Mouse (Mus musculus): Measurements from ENCODE around the gene Wdr93. TPM values are rescaled to one million over a fixed set of nuclear protein-coding genes. Genes with fewer than 3 reads are reported as not detected.

The Wdr93 gene
- polyA plus RNA-seq, 1 experiment from 2014 or later: not detected

GRCm38 (mm10) chr7:79727091-79727490 lies 15.9 kb upstream of the Wdr93 start:
- Histone ChIP-seq H3K4me3 (ENCODE audit: low read depth, low read length) (no peak overlapping the region), H3K9ac (ENCODE audit: low read depth, low read length) (no peak overlapping the region), H3K4me2 (no peak overlapping the region), H3K27ac (ENCODE audit: low read depth, low read length) (no peak overlapping the region), H3K27me3 (replicated peaks; ENCODE audit: control insufficient read depth, insufficient read depth, low read length) (peaks cover 22% of the 10 kb centered on the region), H3K9me3 (ENCODE audit: control insufficient read depth, low read length) (no peaks in the 10 kb centered on the region), H3K4me1 (replicated peaks; ENCODE audit: control insufficient read depth, insufficient read depth, low read length) (no peaks in the 10 kb centered on the region), H3K36me3 (ENCODE audit: control insufficient read depth, insufficient read depth, low read length) (no peaks in the 10 kb centered on the region)
- DNase-seq (ENCODE audit: low spot score): no peak
- WGBS: 21% methylated on average over 2 of the region's 2 CpGs
- peak; percentile 62; the same call in 1 of the 2 replicates for ATAC-seq (replicated peaks; ENCODE audit: low FRiP score)

GRCm38 (mm10) chr7:79728219-79728618 lies 14.7 kb upstream of the Wdr93 start:
- Histone ChIP-seq H3K4me2 (no peak overlapping the region), H3K9ac (ENCODE audit: low read depth, low read length) (no peak overlapping the region), H3K36me3 (ENCODE audit: control insufficient read depth, insufficient read depth, low read length) (no peaks in the 10 kb centered on the region), H3K27ac (ENCODE audit: low read depth, low read length) (no peak overlapping the region), H3K4me3 (ENCODE audit: low read depth, low read length) (no peak overlapping the region), H3K9me3 (ENCODE audit: control insufficient read depth, low read length) (no peaks in the 10 kb centered on the region), H3K4me1 (replicated peaks; ENCODE audit: control insufficient read depth, insufficient read depth, low read length) (no peaks in the 10 kb centered on the region), H3K27me3 (replicated peaks; ENCODE audit: control insufficient read depth, insufficient read depth, low read length) (peaks cover 13% of the 10 kb centered on the region)
- ATAC-seq (replicated peaks; ENCODE audit: low FRiP score) (no peak; the same call in 1 of the 2 replicates), DNase-seq (ENCODE audit: low spot score) (peak; percentile 64)
- 29% methylated on average over 6 of the region's 6 CpGs for WGBS

DNA sequence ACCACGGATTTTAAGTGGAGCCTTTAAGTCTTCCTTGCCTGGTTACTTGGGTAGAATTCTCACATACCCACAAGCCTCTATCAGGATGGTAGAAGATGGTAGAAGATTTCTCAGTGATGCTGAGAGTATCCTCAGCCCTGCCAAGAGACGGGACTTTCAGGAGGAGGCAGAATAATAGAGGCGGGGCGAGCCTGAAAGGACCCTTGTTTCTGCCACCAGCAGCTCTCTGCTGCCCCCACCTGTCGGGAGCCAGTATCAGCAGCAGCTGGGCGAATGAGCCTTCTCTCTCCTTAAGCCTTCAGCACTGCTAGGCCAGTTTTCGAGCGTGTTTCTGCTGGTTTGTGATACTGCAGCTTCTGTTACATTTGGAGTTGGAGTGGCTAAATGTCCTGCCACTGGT lies 13.8 kb upstream of the Wdr93 start:
- H3K27ac ChIP-seq (ENCODE audit: low read depth, low read length): no peak overlapping the region
- no peak overlapping the region for H3K4me2 ChIP-seq
- H3K9ac ChIP-seq (ENCODE audit: low read depth, low read length): no peak overlapping the region
- peaks cover 7% of the 10 kb centered on the region for H3K27me3 ChIP-seq (replicated peaks; ENCODE audit: control insufficient read depth, insufficient read depth, low read length)
- H3K9me3 ChIP-seq (ENCODE audit: control insufficient read depth, low read length): no peaks in the 10 kb centered on the region
- no peak overlapping the region for H3K4me3 ChIP-seq (ENCODE audit: low read depth, low read length)
- no peaks in the 10 kb centered on the region for H3K4me1 ChIP-seq (replicated peaks; ENCODE audit: control insufficient read depth, insufficient read depth, low read length)
- WGBS: 8% methylated on average over 8 of the region's 8 CpGs
- ATAC-seq (replicated peaks; ENCODE audit: low FRiP score): no peak
- DNase-seq (ENCODE audit: low spot score): peak; percentile 67
- no peaks in the 10 kb centered on the region for H3K36me3 ChIP-seq (ENCODE audit: control insufficient read depth, insufficient read depth, low read length)

- Histone ChIP-seq H3K27me3 (replicated peaks; ENCODE audit: control insufficient read depth, insufficient read depth, low read length) (peaks cover 7% of the 10 kb centered on the region), H3K36me3 (ENCODE audit: control insufficient read depth, insufficient read depth, low read length) (no peaks in the 10 kb centered on the region), H3K9ac (ENCODE audit: low read depth, low read length) (no peak overlapping the region), H3K4me1 (replicated peaks; ENCODE audit: control insufficient read depth, insufficient read depth, low read length) (no peaks in the 10 kb centered on the region), H3K9me3 (ENCODE audit: control insufficient read depth, low read length) (no peaks in the 10 kb centered on the region), H3K4me3 (ENCODE audit: low read depth, low read length) (no peak overlapping the region), H3K27ac (ENCODE audit: low read depth, low read length) (no peak overlapping the region), H3K4me2 (no peak overlapping the region)
- ATAC-seq (replicated peaks; ENCODE audit: low FRiP score) (no peak), DNase-seq (ENCODE audit: low spot score) (no peak)
- WGBS: 60% methylated on average over 11 of the region's 11 CpGs
Measured at GRCm38 (mm10) chr7:79729743-79730370, 13.1 kb upstream of the Wdr93 start.

- no peaks in the 10 kb centered on the region for H3K4me1 ChIP-seq (replicated peaks; ENCODE audit: control insufficient read depth, insufficient read depth, low read length)
- H3K27me3 ChIP-seq (replicated peaks; ENCODE audit: control insufficient read depth, insufficient read depth, low read length): peaks cover 3% of the 10 kb centered on the region; the same call in 1 of the 2 replicates
Measured at GRCm38 (mm10) chr7:79731438-79731837, 11.5 kb upstream of the Wdr93 start.

GRCm38 (mm10) chr7:79732622-79733021 lies 10.3 kb upstream of the Wdr93 start, which contains the start of gene Plin1:
Gene Plin1, minus strand, starts transcription at chr7:79732903.
- Histone ChIP-seq H3K4me3 (ENCODE audit: low read depth, low read length) (no peak within 1 kb of the TSS), H3K36me3 (ENCODE audit: control insufficient read depth, insufficient read depth, low read length) (no peaks in the 10 kb centered on the region), H3K9ac (ENCODE audit: low read depth, low read length) (no peak within 1 kb of the TSS), H3K4me1 (replicated peaks; ENCODE audit: control insufficient read depth, insufficient read depth, low read length) (no peaks in the 10 kb centered on the region), H3K4me2 (no peak within 1 kb of the TSS), H3K9me3 (ENCODE audit: control insufficient read depth, low read length) (no peaks in the 10 kb centered on the region), H3K27me3 (replicated peaks; ENCODE audit: control insufficient read depth, insufficient read depth, low read length) (0 out of 2 replicates have a peak, but pooled peaks cover 3% of the 10 kb centered on the region), H3K27ac (ENCODE audit: low read depth, low read length) (no peak within 1 kb of the TSS)
- ATAC-seq (replicated peaks; ENCODE audit: low FRiP score) (no peak), DNase-seq (ENCODE audit: low spot score) (no peak)
- 56% methylated on average over 4 of the region's 4 CpGs for WGBS

More at GRCm38 (mm10) chr7:79731438-79731837, 11.5 kb upstream of the Wdr93 start:
- no peak overlapping the region for H3K4me3 ChIP-seq (ENCODE audit: low read depth, low read length)
- no peaks in the 10 kb centered on the region for H3K9me3 ChIP-seq (ENCODE audit: control insufficient read depth, low read length)
- H3K9ac ChIP-seq (ENCODE audit: low read depth, low read length): no peak overlapping the region
- no peak overlapping the region for H3K4me2 ChIP-seq
- H3K27ac ChIP-seq (ENCODE audit: low read depth, low read length): no peak overlapping the region
- ATAC-seq (replicated peaks; ENCODE audit: low FRiP score): no peak
- H3K36me3 ChIP-seq (ENCODE audit: control insufficient read depth, insufficient read depth, low read length): no peaks in the 10 kb centered on the region
- no peak for DNase-seq (ENCODE audit: low spot score)
- WGBS: 78% methylated on average over 13 of the region's 13 CpGs

GRCm38 (mm10) chr7:79734563-79734962 lies 8.4 kb upstream of the Wdr93 start:
- Histone ChIP-seq H3K4me2 (no peak overlapping the region), H3K4me3 (ENCODE audit: low read depth, low read length) (no peak overlapping the region), H3K27ac (ENCODE audit: low read depth, low read length) (no peak overlapping the region), H3K27me3 (replicated peaks; ENCODE audit: control insufficient read depth, insufficient read depth, low read length) (0 out of 2 replicates have a peak, but pooled peaks cover 3% of the 10 kb centered on the region), H3K9me3 (ENCODE audit: control insufficient read depth, low read length) (no peaks in the 10 kb centered on the region), H3K4me1 (replicated peaks; ENCODE audit: control insufficient read depth, insufficient read depth, low read length) (no peaks in the 10 kb centered on the region), H3K36me3 (ENCODE audit: control insufficient read depth, insufficient read depth, low read length) (no peaks in the 10 kb centered on the region), H3K9ac (ENCODE audit: low read depth, low read length) (no peak overlapping the region)
- DNase-seq (ENCODE audit: low spot score): no peak
- ATAC-seq (replicated peaks; ENCODE audit: low FRiP score): no peak
- 80% methylated on average over 8 of the region's 8 CpGs for WGBS

DNA sequence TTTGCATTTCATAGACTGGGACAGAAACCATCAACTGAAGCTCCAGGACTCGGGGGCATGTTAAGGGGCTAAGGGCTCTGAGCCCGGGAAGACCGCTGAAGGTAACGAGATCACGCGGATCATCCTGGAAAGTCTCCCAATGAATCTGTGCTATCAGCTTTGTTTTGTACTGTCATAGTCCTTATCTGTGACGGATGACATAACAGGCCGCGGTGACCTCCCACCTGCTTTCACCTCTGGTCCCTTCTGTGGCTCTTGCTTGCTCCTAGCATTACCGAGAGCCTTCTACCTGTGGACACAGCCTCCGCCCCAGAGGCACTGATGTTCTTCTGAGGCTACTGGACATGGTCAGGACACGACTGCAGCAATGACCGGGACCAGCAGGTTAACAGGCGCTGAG lies 6.5 kb upstream of the Wdr93 start:
- DNase-seq (ENCODE audit: low spot score) (no peak), ATAC-seq (replicated peaks; ENCODE audit: low FRiP score) (no peak)
- Histone ChIP-seq H3K36me3 (ENCODE audit: control insufficient read depth, insufficient read depth, low read length) (no peaks in the 10 kb centered on the region), H3K4me3 (ENCODE audit: low read depth, low read length) (no peak overlapping the region), H3K27ac (ENCODE audit: low read depth, low read length) (no peak overlapping the region), H3K4me2 (no peak overlapping the region), H3K27me3 (replicated peaks; ENCODE audit: control insufficient read depth, insufficient read depth, low read length) (no peaks in the 10 kb centered on the region), H3K9ac (ENCODE audit: low read depth, low read length) (no peak overlapping the region), H3K9me3 (ENCODE audit: control insufficient read depth, low read length) (no peaks in the 10 kb centered on the region), H3K4me1 (replicated peaks; ENCODE audit: control insufficient read depth, insufficient read depth, low read length) (no peaks in the 10 kb centered on the region)
- WGBS: 84% methylated on average over 14 of the region's 14 CpGs

DNA sequence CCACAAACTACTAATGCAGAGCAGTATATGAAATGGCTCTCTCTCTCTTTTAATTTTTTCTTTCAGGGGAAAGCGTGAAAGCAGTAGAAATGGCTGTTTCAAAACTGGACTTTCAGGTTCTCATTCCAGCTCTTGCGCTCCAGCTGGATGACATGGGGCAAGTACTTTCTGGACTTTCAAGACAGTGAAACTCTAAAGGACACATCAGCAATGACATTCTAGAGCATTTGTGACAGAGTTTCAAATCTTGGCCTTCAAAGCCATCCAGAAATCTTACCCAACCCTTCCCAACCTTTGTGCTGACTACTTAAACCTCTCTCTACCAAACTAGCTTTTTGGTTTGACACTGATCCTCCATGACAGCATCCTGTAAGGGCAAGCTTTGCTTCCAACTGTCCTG lies 4.0 kb upstream of the Wdr93 start:
- Histone ChIP-seq H3K4me1 (replicated peaks; ENCODE audit: control insufficient read depth, insufficient read depth, low read length) (peaks cover 3% of the 10 kb centered on the region; the same call in 1 of the 2 replicates), H3K9ac (ENCODE audit: low read depth, low read length) (no peak overlapping the region), H3K4me2 (no peak overlapping the region), H3K36me3 (ENCODE audit: control insufficient read depth, insufficient read depth, low read length) (no peaks in the 10 kb centered on the region), H3K27me3 (replicated peaks; ENCODE audit: control insufficient read depth, insufficient read depth, low read length) (no peaks in the 10 kb centered on the region), H3K27ac (ENCODE audit: low read depth, low read length) (no peak overlapping the region), H3K4me3 (ENCODE audit: low read depth, low read length) (no peak overlapping the region), H3K9me3 (ENCODE audit: control insufficient read depth, low read length) (no peaks in the 10 kb centered on the region)
- WGBS: 96% methylated on average over 2 of the region's 2 CpGs
- no peak for ATAC-seq (replicated peaks; ENCODE audit: low FRiP score)
- no peak for DNase-seq (ENCODE audit: low spot score)

All from liver, embryonic 11.5 days (tissue).